7 mouse cellular contexts compared by ENCODE assay signal in genomic region chr11:72171906-72172305, GRCm38 (mm10). TPM values are rescaled to one million over a fixed set of nuclear protein-coding genes. Genes with fewer than 3 reads are reported as not detected.
"Had no signal": no experiment of that assay in that cellular context is flagged by ENCODE, and none has a peak within 500 bp of the region (broad histone marks: within the 10 kb centered on the region; RNA-seq: fewer than 3 reads in every experiment).

No protein-coding gene starts in this region.

RNA-seq across cellular contexts. Expression of gene Gm43951, which starts 34.7 kb away (rescaled TPM):
- polyA plus RNA-seq: liver, embryonic 11.5 days; liver, embryonic 13.5 days; liver, embryonic 15.5 days; liver, embryonic 16.5 days; liver, postnatal 0 days; lung, embryonic 14.5 days had no signal

RNA-seq across cellular contexts. Expression of gene Pitpnm3, which starts 36.3 kb away (rescaled TPM):
- polyA plus RNA-seq: liver, embryonic 15.5 days; liver, postnatal 0 days; macrophage had no signal
